Mouse (Mus musculus) CH12.LX (cell line): ENCODE data around the gene Gata2.

ENCODE experiments used
- KAT2A ChIP-seq: IDR thresholded peaks from 2 replicates; pipeline ENCODE4 v1.6.1; 2012; ENCODE audit warnings: low read length, improper control_type of control experiment, inconsistent platforms; ENCODE audit not compliant: insufficient replicate concordance
- TCF12 ChIP-seq: IDR thresholded peaks from 2 replicates; pipeline ENCODE4 v1.6.1; 2014; ENCODE audit warnings: low read depth, mild to moderate bottlenecking, inconsistent platforms, low read length, improper control_type of control experiment
- ZC3H11A ChIP-seq: IDR thresholded peaks from 2 replicates; pipeline ENCODE4 v1.6.1; 2012; ENCODE audit warnings: low read depth, mild to moderate bottlenecking, inconsistent platforms, low read length, improper control_type of control experiment

GRCm38 (mm10) chr6:88216199-88216598 is 22.5 kb downstream of the Gata2 start:
- TF ChIP-seq TCF12 (no peak), KAT2A (no peak), ZC3H11A (no peak)
